Mouse (Mus musculus): ENCODE measurements around the gene Ptpre.

GRCm38 (mm10) chr7:135658150-135658549, 120.9 kb downstream of the Ptpre start:
- TF ChIP-seq REST (IDR thresholded peaks at IDR 0.05; ENCODE audit: insufficient read depth, insufficient read length) (no peak), MYOG (IDR thresholded peaks at IDR 0.05; ENCODE audit: control insufficient read depth in 1 of 3, insufficient read depth in 1 of 3, insufficient read length in 2 of 3, low read depth in 2 of 3) (no peak), MYOD1 (IDR thresholded peaks at IDR 0.05; ENCODE audit: control insufficient read depth in 1 of 3, insufficient read length in 2 of 3, low read depth in 2 of 3) (no peak), POLR2A (IDR thresholded peaks at IDR 0.05; ENCODE audit: insufficient read length, low read depth) (no peak), USF1 (IDR thresholded peaks at IDR 0.05; ENCODE audit: low read depth) (no peak), E2F4 (IDR thresholded peaks at IDR 0.05; ENCODE audit: insufficient read depth) (no peak)

Data from myocyte (in vitro differentiated cells).